Mouse (Mus musculus) kidney, postnatal 36 days (tissue): ENCODE data around the gene Chpf2.
"Not testable (repeated sequence)": the region's sequence is repeated elsewhere in the genome, so short reads cannot be mapped to it uniquely, and the experiment has no call there.

Experiments
- DNase-seq, 2 experiments: peaks; one replicate each; pipeline ENCODE4 v3.0.0; 2021 to 2022; ENCODE audit warnings: mixed read lengths in 2 of 2

Gene Chpf2

DNA sequence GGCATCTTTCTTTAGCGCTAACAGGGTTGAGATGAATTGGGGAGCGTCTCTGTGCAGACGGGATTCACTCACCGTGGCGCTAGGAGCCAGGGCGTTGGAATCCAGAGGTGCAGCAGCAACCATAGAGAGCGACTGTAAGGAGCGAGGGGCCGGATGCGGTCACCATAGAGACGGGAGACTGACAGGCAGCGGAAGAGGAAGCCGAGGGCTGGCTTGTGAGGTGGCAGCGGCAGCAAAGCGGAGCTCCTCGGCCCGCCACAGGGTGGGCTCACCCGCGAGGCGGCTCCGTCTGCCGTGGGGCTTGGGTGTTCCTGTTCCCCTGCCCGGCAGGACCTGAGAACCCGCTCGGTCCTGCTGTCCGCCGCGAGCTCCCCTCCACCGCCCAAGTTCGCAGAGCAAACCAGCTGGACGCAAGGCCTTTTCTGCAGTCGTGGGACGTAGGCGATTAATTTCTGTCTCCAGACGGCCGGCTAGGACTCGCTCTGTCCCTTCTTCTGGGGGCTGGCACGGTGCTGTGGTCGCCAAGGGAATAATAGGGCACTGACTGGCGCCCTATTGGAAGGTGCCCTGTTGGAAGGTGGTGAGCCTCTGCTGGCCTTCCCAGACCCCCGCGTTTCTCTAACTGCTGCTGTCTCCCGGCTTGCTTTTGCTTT lies at the start of gene Chpf2:
Chpf2 (plus strand) TSS at position 195 of the 653 bp plus-strand sequence.
- peak; percentile 88 to 91 for DNase-seq

DNA sequence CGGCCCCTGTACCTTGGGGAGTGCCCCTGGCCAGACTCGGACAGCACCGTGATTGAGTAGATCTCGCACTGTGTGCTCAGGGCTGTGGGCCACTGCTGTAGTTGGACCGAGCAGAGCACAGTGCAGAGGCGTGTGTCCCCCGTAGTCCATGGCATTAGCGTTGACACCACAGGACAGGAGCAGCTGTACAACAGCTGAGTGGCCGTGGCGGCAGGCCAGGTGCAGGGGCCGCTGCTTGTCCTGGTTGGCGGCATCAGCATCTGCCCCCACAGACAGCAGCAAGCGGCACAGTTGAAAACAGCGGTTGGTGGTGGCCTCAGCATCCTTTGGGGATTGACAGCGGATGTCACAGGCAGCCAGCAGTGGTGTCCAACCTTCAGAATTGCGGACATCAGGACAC lies 48.9 kb upstream of the Chpf2 start:
- no peak for DNase-seq

DNA sequence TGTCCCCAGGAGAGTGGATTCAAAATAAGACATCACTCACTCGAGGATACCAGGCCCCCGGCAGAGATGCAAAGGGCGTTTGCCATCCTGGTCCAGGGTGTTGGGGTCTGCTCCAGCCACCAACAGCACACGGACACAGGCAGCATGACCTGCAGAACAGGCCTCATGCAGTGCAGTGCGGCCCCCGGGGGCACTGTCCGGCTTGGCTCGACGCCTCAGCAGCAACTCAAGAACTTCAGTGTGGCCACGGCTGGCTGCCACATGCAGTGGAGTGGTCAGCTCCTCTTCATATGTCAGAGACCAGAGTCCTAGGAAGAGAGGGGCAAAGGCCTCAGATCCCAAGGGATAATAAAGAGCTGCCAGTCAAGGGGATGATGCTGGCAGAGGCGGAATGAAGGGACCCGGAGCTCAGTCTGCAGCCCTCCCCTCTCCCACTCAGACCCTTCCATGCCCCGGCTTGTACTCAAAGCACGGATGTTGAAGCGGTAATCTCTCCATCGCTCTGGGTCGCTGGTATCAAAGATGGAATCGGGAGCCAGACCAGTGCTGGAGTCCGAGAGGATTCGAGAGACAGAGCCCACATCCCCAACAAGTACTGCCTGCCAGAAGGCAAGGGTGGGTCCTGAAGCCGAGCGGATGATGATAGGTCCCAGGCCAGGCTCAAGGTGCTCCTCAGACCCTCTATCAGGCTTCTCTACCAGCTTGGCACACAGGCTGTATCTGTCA lies 46.8 kb upstream of the Chpf2 start:
- DNase-seq = no peak

DNA sequence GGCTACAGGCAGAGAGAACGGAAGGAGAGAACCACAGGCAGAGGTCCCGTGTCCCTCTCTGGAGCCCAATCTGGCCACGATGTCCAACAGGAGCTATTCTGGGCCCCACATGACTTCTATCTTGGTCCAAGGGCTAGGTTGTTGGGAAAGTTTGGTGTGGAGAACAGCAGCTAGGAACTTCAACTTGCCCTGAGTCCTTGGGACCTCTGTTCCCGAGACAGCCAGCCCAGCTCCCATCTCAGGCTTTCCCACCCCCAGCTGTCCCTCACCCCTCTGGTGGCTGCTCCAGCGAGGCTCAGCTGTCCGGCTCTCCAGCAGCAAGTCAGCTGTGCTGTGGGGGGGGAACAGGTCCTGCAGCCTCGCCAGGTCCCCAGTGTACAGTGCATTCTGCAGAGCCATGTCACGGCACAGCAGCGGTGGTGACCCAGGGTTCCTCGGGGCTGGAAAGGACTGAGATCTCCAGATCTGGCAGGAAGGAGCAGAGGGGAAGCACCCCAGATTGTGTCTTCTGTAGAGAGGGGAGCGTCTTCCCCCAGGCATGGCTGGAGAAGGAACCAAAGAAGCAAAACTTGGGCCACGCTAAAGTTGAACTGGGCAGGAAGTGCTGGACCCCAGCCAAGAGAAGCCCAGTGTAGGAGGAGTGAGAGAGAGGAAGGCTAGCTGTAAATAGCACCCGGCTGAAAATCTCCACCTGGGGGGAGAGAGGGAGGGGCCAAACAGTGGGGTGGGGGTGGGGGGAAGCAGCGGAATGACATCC lies 46.0 kb upstream of the Chpf2 start, which contains the start of gene Asb10:
Asb10 (minus strand) TSS at position 592 of the 757 bp plus-strand sequence.
- DNase-seq = peak; percentile 50 to 79

DNA sequence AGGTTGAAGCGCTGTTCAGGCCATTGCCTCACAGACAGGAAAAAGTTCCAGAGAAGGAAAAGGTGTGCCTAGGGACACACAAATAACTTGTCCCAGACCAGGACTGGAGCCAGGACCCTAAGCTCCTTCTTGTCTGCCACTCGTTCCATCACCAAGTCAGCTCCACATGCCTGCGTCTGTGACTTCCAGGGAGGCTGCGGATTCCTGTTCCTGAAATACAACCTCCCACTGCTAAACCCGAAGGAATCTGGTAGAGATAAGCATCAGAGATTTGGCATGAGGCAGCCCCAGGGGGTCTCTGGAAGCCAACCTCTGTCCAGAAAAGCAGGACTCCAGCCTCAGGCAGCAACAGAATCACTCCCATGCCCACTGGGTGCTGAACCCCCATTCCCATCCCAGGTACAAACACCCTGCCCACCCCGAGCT lies 45.4 kb upstream of the Chpf2 start:
- DNase-seq = no peak

DNA sequence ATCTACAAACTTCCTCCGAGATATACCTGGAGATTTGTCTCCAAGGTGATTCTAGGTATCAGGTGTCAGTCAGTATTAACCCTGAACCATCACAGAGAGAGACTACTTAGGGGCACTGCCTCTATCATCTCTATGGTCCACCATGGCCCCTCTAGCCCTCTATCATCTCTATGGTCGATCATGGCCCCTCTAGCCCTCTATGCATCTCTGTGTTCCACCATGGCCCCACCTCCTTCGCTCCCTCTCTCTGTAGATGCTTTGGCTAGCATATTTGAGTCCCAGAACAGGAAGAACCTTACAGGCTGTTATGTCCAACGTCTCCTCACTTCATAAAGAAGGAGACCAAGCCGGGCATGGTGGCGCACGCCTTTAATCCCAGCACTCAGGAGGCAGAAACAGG lies 43.9 kb upstream of the Chpf2 start:
- no peak for DNase-seq

DNA sequence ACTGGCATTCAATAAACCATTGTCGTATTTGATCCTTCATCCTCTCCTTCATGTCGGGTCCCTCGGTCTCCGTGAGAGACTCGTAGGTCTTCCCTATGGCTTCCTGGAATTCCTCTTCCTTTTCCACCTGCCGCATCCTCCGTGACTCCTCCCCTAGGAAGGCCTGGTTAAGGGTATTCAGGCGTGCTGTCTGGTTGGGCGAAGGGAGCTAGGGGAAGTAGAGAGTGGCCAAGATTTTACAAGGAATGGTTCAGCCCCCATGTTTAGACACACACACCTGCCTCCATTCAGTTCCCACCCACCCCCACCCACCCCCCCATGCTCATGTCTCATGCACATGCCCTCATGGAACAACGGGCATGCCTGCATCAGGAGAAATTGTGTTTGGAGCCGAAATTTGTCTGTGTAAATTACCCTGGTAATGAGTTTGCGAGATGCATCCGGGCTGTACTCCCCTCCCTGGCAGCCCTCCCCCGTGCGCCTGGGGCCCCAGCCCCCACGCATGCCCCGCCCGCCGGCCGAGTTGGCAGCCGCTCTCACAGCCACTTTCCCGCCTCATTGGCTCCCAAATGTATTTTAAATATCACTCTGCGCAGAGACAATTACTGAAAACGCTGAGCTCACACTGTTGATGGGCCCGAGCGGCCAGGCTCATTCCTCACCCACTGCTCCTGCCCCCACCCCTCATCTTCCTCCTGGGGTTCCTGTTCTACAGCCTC lies 35.8 kb upstream of the Chpf2 start:
- peak; percentile 26 to 55 for DNase-seq

DNA sequence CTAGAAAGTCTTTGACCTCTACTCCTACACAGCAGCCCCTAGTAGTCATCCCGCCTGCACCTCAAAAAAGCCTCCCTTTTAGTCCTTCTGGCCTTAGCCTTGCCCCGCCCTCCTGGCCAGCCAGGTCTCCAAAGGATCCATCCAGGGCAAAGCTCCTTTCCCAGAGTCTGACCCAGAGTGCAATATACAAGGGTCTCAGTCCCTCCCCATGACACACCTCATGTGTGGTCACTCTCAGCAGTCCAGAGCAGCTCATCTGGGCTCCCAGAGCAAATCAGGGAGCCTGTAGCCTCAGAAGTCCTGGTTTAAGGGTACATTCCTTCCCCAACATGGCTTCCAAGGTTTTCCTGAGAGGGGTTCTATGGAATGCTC lies 35.2 kb upstream of the Chpf2 start:
- no peak for DNase-seq

DNA sequence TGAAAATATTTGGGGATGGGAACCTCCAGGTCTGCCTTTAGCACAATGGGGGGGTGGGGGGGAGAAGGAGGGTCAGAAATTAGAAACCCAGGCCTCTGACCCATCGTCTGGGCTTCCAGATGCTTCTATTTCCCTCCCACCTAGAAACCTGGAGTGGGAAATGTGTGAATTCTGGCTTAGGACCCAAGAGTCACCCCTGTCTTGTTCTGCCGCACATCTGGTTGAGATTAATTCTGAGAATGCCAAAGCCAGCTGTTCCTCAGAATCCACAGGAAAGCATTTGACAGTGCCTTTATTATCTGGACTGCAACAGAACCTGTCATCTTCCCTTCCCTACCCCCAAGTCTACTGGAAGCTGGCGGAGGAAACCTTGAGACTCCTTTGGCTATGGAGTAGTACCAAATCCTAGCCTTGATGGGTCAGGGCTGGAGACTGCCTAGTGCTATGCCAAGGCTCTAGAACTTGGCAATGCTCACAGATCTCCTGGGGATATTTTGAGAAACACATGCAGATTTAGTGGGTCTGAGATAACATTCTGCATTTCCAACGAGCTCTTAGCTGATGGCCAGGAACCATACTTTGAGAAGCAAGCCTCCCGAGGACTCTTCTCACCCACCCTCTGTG lies 32.8 kb upstream of the Chpf2 start:
- DNase-seq = no peak

DNA sequence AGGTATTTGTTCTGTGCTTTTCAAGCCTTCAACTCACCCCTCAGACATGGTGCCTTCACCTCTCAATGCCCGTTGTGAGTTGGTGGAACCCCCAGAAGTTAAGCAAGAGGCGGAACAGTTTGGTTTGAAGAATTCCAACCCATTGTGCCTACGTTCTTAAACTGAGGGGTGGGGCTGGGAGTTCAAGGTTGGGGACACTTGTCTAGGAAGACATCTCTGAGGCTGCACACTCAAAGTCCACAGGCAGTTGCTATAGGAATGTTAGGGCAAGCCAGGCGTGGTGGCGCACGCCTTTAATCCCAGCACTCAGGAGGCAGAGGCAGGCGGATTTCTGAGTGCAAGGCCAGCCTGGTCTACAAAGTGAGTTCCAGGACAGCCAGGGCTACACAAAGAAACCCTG lies 31.2 kb upstream of the Chpf2 start:
- DNase-seq = not testable (repeated sequence)

DNA sequence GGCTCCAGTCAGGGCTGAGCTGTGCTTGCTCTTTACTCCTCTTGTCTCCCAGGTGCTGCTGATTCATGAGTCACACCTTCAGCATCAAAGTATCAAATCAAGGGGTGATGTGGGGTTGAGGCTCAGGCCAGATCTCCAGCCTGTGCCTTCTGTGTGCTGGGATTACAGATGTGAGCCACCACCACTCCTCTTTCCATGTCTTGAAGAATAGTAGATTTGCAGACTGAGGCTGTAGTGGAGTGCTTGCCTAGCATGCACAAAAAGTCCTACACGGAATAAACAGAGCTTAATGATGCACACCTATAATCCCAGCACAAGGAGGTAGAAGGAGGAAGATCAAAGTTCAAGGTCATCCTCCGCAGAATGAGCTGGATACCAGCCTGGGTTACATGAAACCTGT lies 29.8 kb upstream of the Chpf2 start, which contains the start of gene 4931409K22Rik:
4931409K22Rik (minus strand) TSS at position 101 of the 400 bp plus-strand sequence.
- no peak for DNase-seq

DNA sequence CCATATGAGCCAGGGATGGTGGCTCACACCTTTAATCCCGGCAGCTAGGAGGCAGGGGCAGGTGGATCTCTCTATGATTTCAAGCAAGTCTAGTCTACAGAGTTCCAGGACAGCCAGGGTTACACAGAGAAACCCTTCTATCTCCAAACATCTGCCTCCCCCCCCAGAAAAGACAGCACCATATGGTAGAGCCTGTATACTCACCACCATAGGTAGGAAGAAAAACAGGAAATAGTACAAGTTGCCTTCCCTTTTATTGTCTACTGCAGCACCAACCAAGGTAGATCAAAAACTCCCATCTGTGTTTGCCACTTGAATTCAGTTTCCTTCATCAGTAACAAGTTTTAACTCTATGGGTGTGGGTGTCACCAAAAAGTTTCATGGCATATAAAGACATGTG lies 10.6 kb upstream of the Chpf2 start:
- DNase-seq = no peak

DNA sequence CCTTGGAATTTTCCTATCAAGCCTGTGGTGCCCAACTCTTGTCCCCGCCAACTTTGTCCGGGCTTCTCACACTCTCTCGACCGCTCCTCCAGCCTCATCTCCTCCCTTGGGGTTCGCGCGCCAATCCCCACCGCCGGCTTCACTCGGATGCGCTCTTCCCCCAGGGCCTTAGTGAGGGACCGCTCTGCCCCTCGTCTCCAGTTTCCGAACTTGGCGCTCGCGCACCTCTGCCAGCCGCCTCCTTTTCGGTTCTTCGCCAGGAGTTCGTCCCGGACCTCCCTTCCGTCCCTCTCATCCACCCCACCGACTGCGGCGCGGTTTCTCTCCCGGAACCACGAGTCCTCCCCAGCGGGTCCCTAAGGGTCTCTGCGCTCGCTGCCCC lies 9.7 kb upstream of the Chpf2 start:
- DNase-seq = peak in 1 of 2 experiments; percentile 42

DNA sequence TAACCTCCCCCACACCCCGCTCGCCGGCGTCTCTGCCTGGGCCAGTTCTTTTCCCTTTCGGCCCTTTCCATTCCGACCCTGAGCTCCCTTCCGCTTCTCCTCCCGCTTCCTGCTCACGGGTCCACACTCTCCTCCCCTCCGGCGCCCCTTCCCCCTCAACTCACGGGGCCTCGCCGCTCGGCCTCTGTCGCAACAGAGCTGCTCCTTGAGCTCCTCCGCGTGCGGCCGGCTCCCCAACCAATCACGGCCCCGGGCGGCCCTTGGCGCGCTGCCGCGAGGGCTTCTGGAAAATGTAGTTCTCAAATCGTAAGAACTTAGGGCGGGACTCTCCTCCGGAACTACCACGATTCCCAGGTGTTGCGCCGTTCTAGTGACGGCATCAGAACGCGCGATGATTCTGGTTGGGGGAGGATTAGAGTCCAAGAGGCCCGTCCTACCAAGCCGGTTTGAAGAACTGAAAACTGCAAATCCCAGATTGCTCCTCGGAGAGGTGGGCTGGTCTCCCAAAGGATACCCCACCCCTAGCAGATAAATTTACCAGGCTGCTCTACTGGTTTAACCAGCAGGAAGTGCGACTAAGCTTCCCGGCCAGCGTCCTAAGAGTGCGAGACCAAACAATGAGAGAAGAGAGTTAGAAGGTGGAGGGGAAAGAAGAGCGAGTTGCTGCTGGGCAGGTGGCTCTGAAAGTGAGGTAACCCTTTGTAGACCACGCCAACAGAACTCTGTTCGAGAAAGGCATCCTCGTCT lies 9.2 kb upstream of the Chpf2 start, which contains the start of gene Abcf2:
Abcf2 (minus strand) TSS at position 285 of the 747 bp plus-strand sequence.
- peak; percentile 100 for DNase-seq

DNA sequence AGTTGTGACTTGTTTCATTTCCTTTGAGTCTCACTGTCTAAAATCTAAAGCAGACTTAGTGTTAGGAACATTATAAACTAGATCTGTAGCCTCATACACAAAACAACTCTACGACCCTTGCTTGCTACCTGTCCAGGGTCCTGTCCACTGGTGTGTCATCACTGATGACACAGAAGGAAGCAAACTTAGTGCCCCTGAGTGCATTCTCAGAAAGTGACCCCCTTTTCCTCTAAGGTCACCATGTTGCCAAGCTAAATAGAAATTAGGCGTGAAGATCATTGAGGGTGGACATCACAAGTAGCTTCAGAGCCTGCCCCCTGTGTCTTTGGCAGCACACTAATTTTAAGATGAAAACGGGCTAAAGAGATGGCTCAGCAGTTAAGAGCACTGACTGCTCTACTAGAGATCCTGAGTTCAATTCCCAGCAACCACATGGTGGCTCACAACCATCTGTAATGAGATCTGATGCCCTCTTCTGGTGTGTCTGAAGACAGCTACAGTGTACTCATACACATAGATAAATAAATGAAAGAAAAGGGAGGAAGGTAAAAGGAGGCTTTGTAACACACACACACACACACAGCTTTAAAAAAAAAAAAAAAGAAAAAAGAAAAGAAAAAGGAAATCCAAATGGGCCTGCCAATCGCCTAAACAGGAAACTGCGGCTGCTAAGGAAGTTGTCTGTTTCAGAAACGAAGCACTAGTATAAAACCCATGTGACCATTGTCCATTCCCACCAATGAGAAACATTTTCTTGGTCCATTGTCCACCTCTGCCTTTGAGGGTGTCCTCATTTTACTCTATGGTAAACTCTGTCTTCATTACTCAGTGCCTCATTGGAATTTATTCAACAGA lies 8.2 kb upstream of the Chpf2 start:
- DNase-seq = no peak

DNA sequence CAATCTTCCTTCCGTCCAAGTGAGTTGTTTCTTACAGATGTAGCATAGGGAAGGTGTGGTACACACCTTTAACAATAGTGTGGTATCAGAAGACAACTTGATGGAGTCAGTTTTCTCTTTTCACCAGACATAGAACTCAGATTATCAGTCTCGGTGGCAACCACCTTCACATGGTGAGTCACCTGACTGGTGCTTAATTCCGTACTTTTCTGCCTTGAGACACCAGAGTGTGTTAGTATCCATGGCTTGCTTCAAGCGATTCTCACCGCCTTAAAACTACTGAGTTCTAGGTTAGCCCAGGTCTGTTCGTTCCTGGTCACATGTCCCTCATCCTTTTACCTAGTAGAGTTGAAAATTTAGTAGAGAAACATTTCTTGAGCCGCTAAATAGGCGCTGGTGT lies 435 bp upstream of the Chpf2 start:
- DNase-seq = no peak

DNA sequence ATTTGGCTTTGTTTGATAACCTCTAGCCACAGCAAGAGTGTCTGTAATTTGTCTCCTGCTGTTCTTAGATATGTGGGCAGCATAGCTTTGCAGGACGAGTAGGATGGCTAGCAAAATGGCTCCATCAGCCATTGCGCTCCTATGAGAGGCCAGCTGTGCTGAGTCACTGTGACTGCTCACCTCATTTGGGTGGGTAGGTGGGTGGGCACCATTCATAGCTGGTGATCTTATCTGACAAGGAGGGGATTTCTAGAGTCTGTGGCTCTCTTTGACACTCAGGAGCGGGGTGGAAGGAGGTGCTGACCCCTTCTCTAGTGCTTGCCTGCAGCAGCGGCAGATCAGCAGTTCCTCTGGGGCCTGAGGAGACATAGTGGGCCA lies 648 bp downstream of the Chpf2 start:
- no peak for DNase-seq

DNA sequence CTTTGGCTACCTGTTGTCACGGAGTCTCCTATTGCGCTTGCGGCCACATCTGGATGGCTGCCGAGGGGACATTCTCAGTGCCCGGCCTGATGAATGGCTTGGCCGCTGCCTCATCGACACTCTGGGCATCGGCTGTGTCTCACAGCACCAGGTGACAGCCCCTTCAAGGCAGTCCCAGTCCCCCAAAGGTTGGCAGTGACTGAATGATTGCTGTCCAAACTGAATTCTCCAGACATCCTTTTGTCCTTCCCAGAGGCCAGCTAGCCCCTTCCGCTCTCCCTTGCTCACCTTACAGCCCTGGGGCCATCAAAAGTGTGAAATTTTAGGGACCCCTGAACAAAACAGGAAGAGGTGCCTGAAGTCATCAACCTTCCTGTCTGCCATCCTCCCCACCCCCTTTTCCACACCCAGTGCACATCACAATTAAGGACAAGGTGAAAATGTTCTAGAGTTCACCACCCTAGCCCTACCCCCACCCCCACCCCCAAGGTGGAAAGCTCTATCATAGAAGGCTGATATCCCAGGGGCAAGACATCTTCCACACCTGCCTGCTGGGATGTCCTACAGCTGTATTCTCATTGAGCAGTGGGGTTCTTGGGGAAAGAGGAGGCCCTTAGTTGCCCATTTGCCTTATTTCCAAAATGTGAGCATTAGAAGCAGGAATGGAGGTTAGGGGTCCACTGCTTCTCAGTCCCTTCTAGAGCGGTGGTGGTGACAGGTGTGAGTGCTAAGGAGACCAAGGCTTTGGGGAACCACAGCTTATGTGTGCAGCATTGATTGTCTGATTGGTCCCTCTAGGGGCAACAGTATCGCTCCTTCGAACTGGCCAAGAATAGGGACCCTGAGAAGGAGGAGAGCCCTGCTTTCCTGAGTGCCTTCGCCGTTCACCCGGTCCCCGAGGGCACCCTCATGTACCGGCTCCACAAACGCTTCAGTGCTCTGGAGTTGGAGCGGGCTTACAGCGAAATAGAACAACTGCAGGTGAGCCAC lies 3.3 kb downstream of the Chpf2 start:
- DNase-seq = no peak

DNA sequence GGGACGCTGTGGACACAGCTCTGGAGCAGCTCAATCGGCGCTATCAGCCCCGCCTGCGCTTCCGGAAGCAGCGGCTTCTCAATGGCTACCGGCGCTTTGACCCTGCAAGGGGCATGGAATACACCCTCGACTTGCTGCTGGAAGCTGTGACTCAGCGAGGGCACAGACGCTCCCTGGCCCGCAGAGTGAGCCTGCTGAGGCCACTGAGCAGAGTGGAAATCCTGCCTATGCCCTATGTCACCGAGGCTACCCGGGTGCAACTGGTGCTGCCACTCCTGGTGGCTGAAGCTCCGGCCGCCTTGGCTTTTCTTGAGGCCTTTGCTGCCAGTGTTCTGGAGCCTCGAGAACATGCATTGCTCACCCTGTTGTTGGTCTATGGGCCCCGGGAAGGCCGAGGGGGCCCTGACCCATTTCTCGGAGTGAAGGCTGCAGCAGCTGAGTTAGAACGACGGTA lies 4.8 kb downstream of the Chpf2 start:
- peak in 1 of 2 experiments; percentile 66 for DNase-seq
